Mouse (Mus musculus): ENCODE data around the gene Satb1. TPM values are rescaled to one million over a fixed set of nuclear protein-coding genes. Genes with fewer than 3 reads are reported as not detected.
A peak's percentile ranks its signal among the peaks of the same experiment; 100 is the strongest.

The Satb1 gene
- polyA plus RNA-seq, 1 experiment from 2014 or later: 31.8 TPM

GRCm38 (mm10) chr17:51778961-51779360 lies 54.1 kb downstream of the Satb1 start:
- H3K9me3 ChIP-seq (ENCODE audit: control insufficient read depth, low read length): no peaks in the 10 kb centered on the region
- no peaks in the 10 kb centered on the region for H3K36me3 ChIP-seq (ENCODE audit: control insufficient read depth, insufficient read depth, low read length)
- DNase-seq (ENCODE audit: low spot score): no peak
- no peak overlapping the region for H3K4me2 ChIP-seq (ENCODE audit: low read depth, low read length, severe bottlenecking)
- no peak for ATAC-seq (replicated peaks; ENCODE audit: low FRiP score)
- no peaks in the 10 kb centered on the region for H3K27me3 ChIP-seq (ENCODE audit: control insufficient read depth, insufficient read depth, low read length)
- no peak overlapping the region for H3K4me3 ChIP-seq (ENCODE audit: low read depth, low read length)
- no peak overlapping the region for H3K9ac ChIP-seq (ENCODE audit: low read length)
- 0 out of 2 replicates have a peak, but pooled peaks cover 3% of the 10 kb centered on the region for H3K4me1 ChIP-seq (replicated peaks; ENCODE audit: control insufficient read depth, insufficient read depth, low read length)
- H3K27ac ChIP-seq (ENCODE audit: low read depth, low read length): no peak overlapping the region
- 73% methylated on average over 2 of the region's 2 CpGs for WGBS

- ATAC-seq (replicated peaks; ENCODE audit: low FRiP score): no peak
- no peak overlapping the region for H3K27ac ChIP-seq (ENCODE audit: low read depth, low read length)
- H3K4me1 ChIP-seq (replicated peaks; ENCODE audit: control insufficient read depth, insufficient read depth, low read length): 0 out of 2 replicates have a peak, but pooled peaks cover 3% of the 10 kb centered on the region
- no peak overlapping the region for H3K4me2 ChIP-seq (ENCODE audit: low read depth, low read length, severe bottlenecking)
- H3K36me3 ChIP-seq (ENCODE audit: control insufficient read depth, insufficient read depth, low read length): no peaks in the 10 kb centered on the region
- H3K27me3 ChIP-seq (ENCODE audit: control insufficient read depth, insufficient read depth, low read length): no peaks in the 10 kb centered on the region
- DNase-seq (ENCODE audit: low spot score): no peak
- no peak overlapping the region for H3K4me3 ChIP-seq (ENCODE audit: low read depth, low read length)
- 81% methylated on average over 1 of the region's 1 CpGs for WGBS
- H3K9me3 ChIP-seq (ENCODE audit: control insufficient read depth, low read length): no peaks in the 10 kb centered on the region
- H3K9ac ChIP-seq (ENCODE audit: low read length): no peak overlapping the region
Observed at GRCm38 (mm10) chr17:51777813-51778212, 55.3 kb downstream of the Satb1 start.

DNA sequence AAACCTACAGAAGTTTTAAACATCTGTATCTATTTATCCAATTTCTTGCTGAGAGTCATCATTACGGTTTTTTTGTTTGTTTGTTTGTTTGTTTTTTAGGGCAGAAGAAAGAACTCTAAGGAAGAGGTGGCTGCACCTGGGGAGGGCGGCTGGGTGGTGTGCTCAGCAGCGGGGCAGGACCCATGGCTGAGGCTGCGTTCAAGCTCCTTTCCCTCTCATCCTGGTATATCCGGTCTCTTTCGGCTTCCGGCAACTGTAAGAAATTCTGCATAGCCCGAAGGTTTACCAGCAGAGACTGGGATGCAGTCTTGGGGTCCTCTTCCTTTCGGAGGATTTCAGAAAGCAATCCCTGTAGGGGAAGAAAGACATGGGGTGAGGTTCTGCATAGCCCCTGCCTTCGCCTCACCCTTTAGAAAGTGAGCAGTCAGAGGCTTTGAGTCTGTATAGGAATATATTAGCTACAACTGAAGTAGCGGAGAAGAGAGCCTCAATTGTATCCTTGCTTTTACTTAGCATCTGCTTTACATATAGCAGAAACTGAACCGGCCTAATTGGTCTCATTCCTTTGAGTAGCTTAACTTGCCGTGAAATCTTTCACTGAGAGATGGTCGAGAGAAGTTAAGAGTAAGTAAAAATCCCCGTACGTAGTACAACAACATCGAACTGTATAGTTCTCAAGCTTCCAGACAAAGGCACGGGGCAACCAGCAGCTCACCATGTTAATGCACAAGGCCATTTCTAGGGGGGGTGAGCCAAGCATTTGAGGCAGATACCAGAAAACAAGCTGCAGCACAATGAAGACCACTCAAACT lies 57.8 kb downstream of the Satb1 start:
- H3K36me3 ChIP-seq (ENCODE audit: control insufficient read depth, insufficient read depth, low read length): no peaks in the 10 kb centered on the region
- no peak overlapping the region for H3K27ac ChIP-seq (ENCODE audit: low read depth, low read length)
- no peaks in the 10 kb centered on the region for H3K9me3 ChIP-seq (ENCODE audit: control insufficient read depth, low read length)
- ATAC-seq (replicated peaks; ENCODE audit: low FRiP score) (peak; percentile 90), DNase-seq (ENCODE audit: low spot score) (no peak)
- 0 out of 2 replicates have a peak, but pooled peaks cover 3% of the 10 kb centered on the region for H3K4me1 ChIP-seq (replicated peaks; ENCODE audit: control insufficient read depth, insufficient read depth, low read length)
- WGBS: 56% methylated on average over 18 of the region's 18 CpGs
- no peak overlapping the region for H3K4me2 ChIP-seq (ENCODE audit: low read depth, low read length, severe bottlenecking)
- H3K9ac ChIP-seq (ENCODE audit: low read length): no peak overlapping the region
- H3K27me3 ChIP-seq (ENCODE audit: control insufficient read depth, insufficient read depth, low read length): no peaks in the 10 kb centered on the region
- H3K4me3 ChIP-seq (ENCODE audit: low read depth, low read length): no peak overlapping the region

- Histone ChIP-seq H3K27ac (ENCODE audit: low read depth, low read length) (no peak overlapping the region), H3K4me2 (ENCODE audit: low read depth, low read length, severe bottlenecking) (no peak overlapping the region), H3K9me3 (ENCODE audit: control insufficient read depth, low read length) (no peaks in the 10 kb centered on the region), H3K27me3 (ENCODE audit: control insufficient read depth, insufficient read depth, low read length) (no peaks in the 10 kb centered on the region), H3K4me1 (replicated peaks; ENCODE audit: control insufficient read depth, insufficient read depth, low read length) (0 out of 2 replicates have a peak, but pooled peaks cover 2% of the 10 kb centered on the region), H3K4me3 (ENCODE audit: low read depth, low read length) (no peak overlapping the region), H3K36me3 (ENCODE audit: control insufficient read depth, insufficient read depth, low read length) (no peaks in the 10 kb centered on the region), H3K9ac (ENCODE audit: low read length) (no peak overlapping the region)
- WGBS: 92% methylated on average over 8 of the region's 8 CpGs
- no peak for DNase-seq (ENCODE audit: low spot score)
- no peak for ATAC-seq (replicated peaks; ENCODE audit: low FRiP score)
Observed at GRCm38 (mm10) chr17:51763600-51763999, 69.5 kb downstream of the Satb1 start.

DNA sequence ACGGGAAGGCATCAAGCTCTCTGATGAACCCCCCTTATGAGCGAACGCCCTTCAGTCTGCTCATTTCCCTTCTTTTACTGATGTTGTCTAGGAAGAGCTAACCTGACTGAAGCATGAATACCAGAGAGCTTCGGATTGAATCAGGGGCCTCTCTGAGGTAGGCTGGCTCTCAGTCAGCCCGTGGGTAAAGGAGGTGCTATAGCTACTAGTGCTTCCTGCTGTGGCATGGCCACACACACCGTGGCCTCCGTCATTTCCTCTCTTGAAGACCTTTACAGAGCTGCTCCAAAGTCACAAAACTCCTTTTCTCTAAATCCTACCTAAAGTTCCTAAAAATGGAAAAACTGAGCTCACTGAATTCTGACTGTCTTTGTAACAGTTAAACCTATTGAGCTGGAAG lies 70.6 kb downstream of the Satb1 start:
- no peak for DNase-seq (ENCODE audit: low spot score)
- WGBS: 84% methylated on average over 7 of the region's 7 CpGs
- no peaks in the 10 kb centered on the region for H3K36me3 ChIP-seq (ENCODE audit: control insufficient read depth, insufficient read depth, low read length)

DNA sequence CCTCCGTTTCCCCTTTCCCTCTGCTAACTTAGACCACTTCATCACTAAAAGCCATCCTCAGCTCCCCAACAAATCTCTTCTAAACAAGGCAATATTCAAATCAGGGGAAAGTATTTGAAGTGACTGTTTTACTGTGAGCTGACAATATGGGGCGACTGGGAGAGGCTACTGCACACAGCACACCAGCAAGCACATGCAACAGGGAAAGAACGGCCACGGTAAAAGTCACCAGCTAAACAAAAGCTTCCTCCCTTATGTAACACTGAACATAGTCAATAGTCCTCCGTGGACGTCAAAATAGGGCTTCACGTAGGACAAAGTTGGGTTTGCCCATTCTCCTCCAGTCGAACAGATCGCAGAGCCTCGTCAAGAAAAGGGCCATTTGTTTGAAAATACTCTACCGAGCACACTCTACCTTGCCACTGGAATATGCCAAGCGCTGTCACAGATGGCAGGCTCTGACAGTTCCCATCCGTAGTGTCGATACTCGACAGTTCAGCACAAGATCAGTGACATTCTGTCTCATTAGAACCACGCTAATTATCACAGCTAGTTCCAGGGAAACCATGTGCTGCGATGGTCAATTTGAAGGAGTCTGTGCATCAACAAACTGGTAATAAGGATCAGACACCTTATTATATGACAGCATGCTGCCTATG lies 72.0 kb downstream of the Satb1 start:
- no peaks in the 10 kb centered on the region for H3K27me3 ChIP-seq (ENCODE audit: control insufficient read depth, insufficient read depth, low read length)
- H3K27ac ChIP-seq (ENCODE audit: low read depth, low read length): no peak overlapping the region
- 76% methylated on average over 17 of the region's 17 CpGs for WGBS
- DNase-seq (ENCODE audit: low spot score) (no peak), ATAC-seq (replicated peaks; ENCODE audit: low FRiP score) (peak; percentile 53; the same call in 1 of the 2 replicates)
- no peak overlapping the region for H3K4me2 ChIP-seq (ENCODE audit: low read depth, low read length, severe bottlenecking)
- 0 out of 2 replicates have a peak, but pooled peaks cover 2% of the 10 kb centered on the region for H3K4me1 ChIP-seq (replicated peaks; ENCODE audit: control insufficient read depth, insufficient read depth, low read length)
- no peaks in the 10 kb centered on the region for H3K9me3 ChIP-seq (ENCODE audit: control insufficient read depth, low read length)
- no peak overlapping the region for H3K9ac ChIP-seq (ENCODE audit: low read length)
- no peak overlapping the region for H3K4me3 ChIP-seq (ENCODE audit: low read depth, low read length)
- no peaks in the 10 kb centered on the region for H3K36me3 ChIP-seq (ENCODE audit: control insufficient read depth, insufficient read depth, low read length)

More for the DNA sequence above, 70.6 kb downstream of the Satb1 start:
- no peak overlapping the region for H3K4me3 ChIP-seq (ENCODE audit: low read depth, low read length)
- no peaks in the 10 kb centered on the region for H3K27me3 ChIP-seq (ENCODE audit: control insufficient read depth, insufficient read depth, low read length)
- no peaks in the 10 kb centered on the region for H3K9me3 ChIP-seq (ENCODE audit: control insufficient read depth, low read length)
- H3K4me1 ChIP-seq (replicated peaks; ENCODE audit: control insufficient read depth, insufficient read depth, low read length): 0 out of 2 replicates have a peak, but pooled peaks cover 2% of the 10 kb centered on the region
- no peak overlapping the region for H3K9ac ChIP-seq (ENCODE audit: low read length)
- H3K4me2 ChIP-seq (ENCODE audit: low read depth, low read length, severe bottlenecking): no peak overlapping the region
- ATAC-seq (replicated peaks; ENCODE audit: low FRiP score): no peak
- no peak overlapping the region for H3K27ac ChIP-seq (ENCODE audit: low read depth, low read length)

- Histone ChIP-seq H3K36me3 (ENCODE audit: control insufficient read depth, insufficient read depth, low read length) (no peaks in the 10 kb centered on the region), H3K9ac (ENCODE audit: low read length) (no peak overlapping the region), H3K4me2 (ENCODE audit: low read depth, low read length, severe bottlenecking) (no peak overlapping the region), H3K27ac (ENCODE audit: low read depth, low read length) (no peak overlapping the region), H3K27me3 (ENCODE audit: control insufficient read depth, insufficient read depth, low read length) (no peaks in the 10 kb centered on the region), H3K9me3 (ENCODE audit: control insufficient read depth, low read length) (no peaks in the 10 kb centered on the region), H3K4me1 (replicated peaks; ENCODE audit: control insufficient read depth, insufficient read depth, low read length) (0 out of 2 replicates have a peak, but pooled peaks cover 2% of the 10 kb centered on the region), H3K4me3 (ENCODE audit: low read depth, low read length) (no peak overlapping the region)
- ATAC-seq (replicated peaks; ENCODE audit: low FRiP score) (peak; percentile 42), DNase-seq (ENCODE audit: low spot score) (no peak)
- 58% methylated on average over 17 of the region's 17 CpGs for WGBS
Observed at GRCm38 (mm10) chr17:51760251-51760887, 72.7 kb downstream of the Satb1 start.

GRCm38 (mm10) chr17:51759509-51759908 lies 73.6 kb downstream of the Satb1 start:
- 0 out of 2 replicates have a peak, but pooled peaks cover 2% of the 10 kb centered on the region for H3K4me1 ChIP-seq (replicated peaks; ENCODE audit: control insufficient read depth, insufficient read depth, low read length)
- H3K27ac ChIP-seq (ENCODE audit: low read depth, low read length): no peak overlapping the region
- H3K27me3 ChIP-seq (ENCODE audit: control insufficient read depth, insufficient read depth, low read length): no peaks in the 10 kb centered on the region
- H3K9ac ChIP-seq (ENCODE audit: low read length): no peak overlapping the region
- ATAC-seq (replicated peaks; ENCODE audit: low FRiP score) (no peak), DNase-seq (ENCODE audit: low spot score) (no peak)
- WGBS: 91% methylated on average over 4 of the region's 4 CpGs
- no peak overlapping the region for H3K4me2 ChIP-seq (ENCODE audit: low read depth, low read length, severe bottlenecking)
- no peaks in the 10 kb centered on the region for H3K36me3 ChIP-seq (ENCODE audit: control insufficient read depth, insufficient read depth, low read length)
- H3K9me3 ChIP-seq (ENCODE audit: control insufficient read depth, low read length): no peaks in the 10 kb centered on the region
- H3K4me3 ChIP-seq (ENCODE audit: low read depth, low read length): no peak overlapping the region

Data from forebrain, embryonic 11.5 days (tissue).